ENCODE assay signal across 8 mouse cellular contexts in the genomic region with DNA sequence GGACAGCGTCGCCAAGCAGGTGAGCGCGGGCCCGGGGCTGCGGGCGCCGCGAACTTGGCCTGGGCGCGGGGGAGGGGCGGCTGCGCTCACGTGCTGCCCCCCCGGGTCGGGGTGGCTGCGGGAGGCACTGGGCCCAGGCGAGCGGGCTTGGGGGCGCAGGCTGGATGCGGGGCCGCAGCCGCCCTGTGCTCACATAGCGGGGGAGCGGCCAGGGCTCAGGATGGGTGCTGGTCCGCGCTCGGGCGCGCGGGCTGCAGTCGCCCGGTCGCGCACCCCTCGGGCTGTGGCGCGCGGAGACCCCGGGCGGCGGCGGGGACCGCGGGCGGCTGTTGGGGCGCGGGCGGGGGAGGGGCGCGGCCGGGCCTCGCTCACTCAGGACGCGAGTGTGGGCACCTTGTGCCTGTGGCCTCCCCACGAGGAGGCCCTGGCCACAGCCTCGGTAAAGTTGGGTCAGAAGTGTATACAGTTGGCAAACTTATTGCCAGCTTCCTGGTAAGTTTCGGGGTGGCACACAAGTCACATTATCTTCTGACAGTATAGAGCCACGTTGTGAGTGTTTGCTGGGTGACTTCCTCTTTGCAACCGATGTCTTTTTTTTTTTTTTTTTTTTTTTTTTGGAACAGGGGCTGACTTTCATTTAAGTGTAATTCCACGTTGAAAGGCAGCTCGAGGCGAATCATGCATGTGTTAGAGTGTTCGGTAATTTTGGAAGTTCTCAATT. TPM values are rescaled to one million over a fixed set of nuclear protein-coding genes. Genes with fewer than 3 reads are reported as not detected.
DNase-seq lines count a peak whose midpoint lies in the region; ATAC-seq and TF ChIP-seq lines count a peak whose summit lies in the region.

No protein-coding gene starts in this region.

- ATAC-seq in forebrain, embryonic 14.5 days, result peak; percentile 65
- peak; percentile 78 for ATAC-seq in midbrain, embryonic 11.5 days (ENCODE audit: low FRiP score)
- ATAC-seq in stomach, embryonic 16.5 days (ENCODE audit: insufficient read depth, low FRiP score), result peak; percentile 55

- H3K27me3 ChIP-seq in forebrain, embryonic 14.5 days (replicated peaks; ENCODE audit: control insufficient read depth, insufficient read depth, low read length), result no peaks in the 10 kb centered on the region
- H3K27me3 ChIP-seq in limb, embryonic 10.5 days (ENCODE audit: low read depth, poor library complexity, severe bottlenecking), result no peaks in the 10 kb centered on the region
- no peaks in the 10 kb centered on the region for H3K27me3 ChIP-seq in midbrain, embryonic 11.5 days (ENCODE audit: control insufficient read depth, insufficient read depth, low read length)
- no peaks in the 10 kb centered on the region for H3K27me3 ChIP-seq in stomach, embryonic 16.5 days (ENCODE audit: control insufficient read depth, insufficient read depth, low read length)

- intact Hi-C loops in left cerebral cortex, adult 2 months (cut with DNase I), result loop anchor here (1.0 to 10.0 kb wide), 10 partner anchors 66 to 1422 kb away; no protein-coding TSS in a partner anchor

- peak overlapping the region; percentile 65 for H3K4me2 ChIP-seq in forebrain, embryonic 14.5 days (ENCODE audit: low read length)
- H3K4me2 ChIP-seq in midbrain, embryonic 11.5 days, result peak overlapping the region; percentile 64
- H3K4me2 ChIP-seq in stomach, embryonic 16.5 days (ENCODE audit: low read depth, low read length), result peak overlapping the region; percentile 71

- H3K4me1 ChIP-seq in forebrain, embryonic 14.5 days (ENCODE audit: control insufficient read depth, insufficient read depth, low read length), result peaks cover 28% of the 10 kb centered on the region
- peaks cover 36% of the 10 kb centered on the region for H3K4me1 ChIP-seq in limb, embryonic 10.5 days
- peaks cover 24% of the 10 kb centered on the region for H3K4me1 ChIP-seq in midbrain, embryonic 11.5 days (ENCODE audit: control insufficient read depth, insufficient read depth, low read length)
- peaks cover 18% of the 10 kb centered on the region for H3K4me1 ChIP-seq in stomach, embryonic 16.5 days (ENCODE audit: control insufficient read depth, insufficient read depth, low read length)

- H3K36me3 ChIP-seq in forebrain, embryonic 14.5 days (ENCODE audit: control insufficient read depth, insufficient read depth, low read length), result no peaks in the 10 kb centered on the region
- peaks cover 14% of the 10 kb centered on the region for H3K36me3 ChIP-seq in limb, embryonic 10.5 days
- H3K36me3 ChIP-seq in midbrain, embryonic 11.5 days (ENCODE audit: control insufficient read depth, insufficient read depth, low read length), result no peaks in the 10 kb centered on the region
- H3K36me3 ChIP-seq in stomach, embryonic 16.5 days (ENCODE audit: control insufficient read depth, insufficient read depth, low read length), result no peaks in the 10 kb centered on the region

- WGBS in forebrain, embryonic 14.5 days, result 1% methylated on average over 57 of the region's 64 CpGs
- under 1% methylated on average over 64 of the region's 64 CpGs for WGBS in limb, embryonic 10.5 days
- WGBS in midbrain, embryonic 11.5 days, result 1% methylated on average over 53 of the region's 64 CpGs
- WGBS in stomach, embryonic 16.5 days, result under 1% methylated on average over 52 of the region's 64 CpGs

- H3K27ac ChIP-seq in left cerebral cortex, adult 2 months, result peak overlapping the region; percentile 96
- peak overlapping the region; percentile 99 for H3K27ac ChIP-seq in forebrain, embryonic 14.5 days (ENCODE audit: low read depth, low read length)
- H3K27ac ChIP-seq in limb, embryonic 10.5 days, result peak overlapping the region; percentile 98
- H3K27ac ChIP-seq in midbrain, embryonic 11.5 days (ENCODE audit: low read depth, low read length), result peak overlapping the region; percentile 94
- H3K27ac ChIP-seq in stomach, embryonic 16.5 days (ENCODE audit: low read length), result peak overlapping the region; percentile 98

- peak overlapping the region; percentile 94 for H3K4me3 ChIP-seq in left cerebral cortex, adult 2 months
- H3K4me3 ChIP-seq in forebrain, embryonic 14.5 days (ENCODE audit: low read depth, low read length), result peak overlapping the region; percentile 89
- H3K4me3 ChIP-seq in limb, embryonic 10.5 days, result peak overlapping the region; percentile 78
- H3K4me3 ChIP-seq in midbrain, embryonic 11.5 days (ENCODE audit: low read depth, low read length), result peak overlapping the region; percentile 93
- peak overlapping the region; percentile 86 for H3K4me3 ChIP-seq in stomach, embryonic 16.5 days (replicated peaks; ENCODE audit: low read length)

- peak overlapping the region; percentile 94 for H3K9ac ChIP-seq in forebrain, embryonic 14.5 days (ENCODE audit: low read length)
- H3K9ac ChIP-seq in midbrain, embryonic 11.5 days (ENCODE audit: low read length), result peak overlapping the region; percentile 95
- H3K9ac ChIP-seq in stomach, embryonic 16.5 days (ENCODE audit: low read length), result peak overlapping the region; percentile 97

- no peak for TF ChIP-seq CTCF in left cerebral cortex, adult 2 months (IDR thresholded peaks at IDR 0.05)

- no peaks in the 10 kb centered on the region for H3K9me3 ChIP-seq in forebrain, embryonic 14.5 days (replicated peaks; ENCODE audit: control insufficient read depth, low read length)
- H3K9me3 ChIP-seq in limb, embryonic 10.5 days (replicated peaks), result no peaks in the 10 kb centered on the region
- H3K9me3 ChIP-seq in midbrain, embryonic 11.5 days (ENCODE audit: control insufficient read depth, low read length), result no peaks in the 10 kb centered on the region
- no peaks in the 10 kb centered on the region for H3K9me3 ChIP-seq in stomach, embryonic 16.5 days (replicated peaks; ENCODE audit: control insufficient read depth, low read length)

- peak in 1 of 2 experiments; percentile 29 for DNase-seq in left cerebral cortex, adult 2 months (ENCODE audit: extremely low spot score in 1 of 2, low spot score in 2 of 2)
- no peak for DNase-seq in left cerebral cortex, adult 18-20 months (ENCODE audit: low spot score in 2 of 2)
- peak; percentile 42 for DNase-seq in R1 (ENCODE audit: low read depth, low spot score)
- peak; percentile 48 for DNase-seq in forebrain, embryonic 14.5 days (ENCODE audit: low spot score)
- no peak for DNase-seq in limb, embryonic 10.5 days (ENCODE audit: low spot score)
- DNase-seq in midbrain, embryonic 11.5 days (ENCODE audit: low spot score, missing footprints), result peak; percentile 93
- no peak for DNase-seq in right cerebral cortex, adult 18-20 months

RNA-seq across cellular contexts. Expression of a gene that starts 0.6 kb away (rescaled TPM):
- total RNA-seq in left cerebral cortex, adult 2 months (2021), result 100 to 1,000 TPM; 129 to 139 TPM
- 100 to 1,000 TPM; 132 to 133 TPM for total RNA-seq in left cerebral cortex, adult 18-20 months (2021)
- polyA plus RNA-seq in forebrain, embryonic 14.5 days (2014; fragmentation: Nextera tagmentation; extraction: Ambion mirVana), result 14.4 and 20.2 TPM in 2 replicates
- polyA plus RNA-seq in limb, embryonic 10.5 days (2016; fragmentation: Nextera tagmentation; extraction: Ambion mirVana), result 23.8 and 27.5 TPM in 2 replicates
- 24.2 and 29.2 TPM in 2 replicates for polyA plus RNA-seq in midbrain, embryonic 11.5 days (2014; fragmentation: Nextera tagmentation; extraction: Ambion mirVana)
- polyA plus RNA-seq in stomach, embryonic 16.5 days (2015; fragmentation: Nextera tagmentation; extraction: Ambion mirVana), result 18.5 and 23.5 TPM in 2 replicates

Comparison
In these comparisons a context has a peak if more than half of its experiments do, and no peak if none do; other contexts are left out.
1. DNase-seq: peak in R1 (single experiment), forebrain, embryonic 14.5 days (single experiment) and midbrain, embryonic 11.5 days (single experiment); none in left cerebral cortex, adult 18-20 months (0 of 2), limb, embryonic 10.5 days (single experiment) and right cerebral cortex, adult 18-20 months (single experiment).
2. Peak in every context shown above with its lines, with median percentiles within 50 percentile points of each other: H3K27ac ChIP-seq, H3K4me3 ChIP-seq, ATAC-seq, H3K4me2 ChIP-seq and H3K9ac ChIP-seq.